ENCODE assay signal across 8 mouse cellular contexts in genomic region chr5:25666108-25666507, GRCm38 (mm10). TPM values are rescaled to one million over a fixed set of nuclear protein-coding genes. Genes with fewer than 3 reads are reported as not detected.
DNase-seq lines count a peak whose midpoint lies in the region; ATAC-seq and TF ChIP-seq lines count a peak whose summit lies in the region.

No protein-coding gene starts in this region.

- TF ChIP-seq CTCF in hindbrain, postnatal 0 days (IDR thresholded peaks at IDR 0.05; ENCODE audit: low read depth) = no peak

- peaks cover 23% of the 10 kb centered on the region for H3K4me1 ChIP-seq in embryonic facial prominence, embryonic 13.5 days
- H3K4me1 ChIP-seq in hindbrain, postnatal 0 days (ENCODE audit: insufficient read depth, low read length) = no peaks in the 10 kb centered on the region
- H3K4me1 ChIP-seq in heart, embryonic 11.5 days (ENCODE audit: control insufficient read depth, insufficient read depth, low read length) = no peaks in the 10 kb centered on the region

- 0 out of 2 replicates have a peak overlapping the region, but pooled peaks have one; percentile 27 for H3K9ac ChIP-seq in embryonic facial prominence, embryonic 13.5 days
- H3K9ac ChIP-seq in hindbrain, postnatal 0 days (replicated peaks; ENCODE audit: low read length) = no peak overlapping the region
- H3K9ac ChIP-seq in heart, embryonic 11.5 days (ENCODE audit: low read depth, low read length) = no peak overlapping the region

- WGBS in embryonic facial prominence, embryonic 13.5 days = 18% methylated on average over 4 of the region's 4 CpGs
- 31% methylated on average over 4 of the region's 4 CpGs for WGBS in hindbrain, postnatal 0 days
- WGBS in heart, embryonic 11.5 days (ENCODE audit: insufficient replicate concordance) = 64% methylated on average over 4 of the region's 4 CpGs

- no peaks in the 10 kb centered on the region for H3K9me3 ChIP-seq in embryonic facial prominence, embryonic 13.5 days
- no peaks in the 10 kb centered on the region for H3K9me3 ChIP-seq in hindbrain, postnatal 0 days (ENCODE audit: low read length)
- H3K9me3 ChIP-seq in heart, embryonic 11.5 days (replicated peaks; ENCODE audit: control insufficient read depth, low read length) = no peaks in the 10 kb centered on the region

- peak overlapping the region; percentile 57 for H3K27ac ChIP-seq in embryonic facial prominence, embryonic 13.5 days
- H3K27ac ChIP-seq in hindbrain, postnatal 0 days = no peak overlapping the region
- H3K27ac ChIP-seq in heart, embryonic 11.5 days (ENCODE audit: low read depth, low read length) = no peak overlapping the region

- H3K4me2 ChIP-seq in embryonic facial prominence, embryonic 13.5 days = peak overlapping the region; percentile 18
- H3K4me2 ChIP-seq in hindbrain, postnatal 0 days (ENCODE audit: low read depth, low read length) = no peak overlapping the region
- H3K4me2 ChIP-seq in heart, embryonic 11.5 days = no peak overlapping the region

- peak; percentile 61 for ATAC-seq in embryonic facial prominence, embryonic 13.5 days (ENCODE audit: insufficient number of reproducible peaks, insufficient read depth, low FRiP score, low TSS enrichment, low read depth)
- 0 out of 2 replicates have a peak, but pooled peaks have one; percentile 18 for ATAC-seq in hindbrain, postnatal 0 days
- ATAC-seq in heart, embryonic 11.5 days (replicated peaks; ENCODE audit: insufficient number of reproducible peaks, low FRiP score, low TSS enrichment) = no peak

- no peak overlapping the region for H3K4me3 ChIP-seq in embryonic facial prominence, embryonic 13.5 days
- no peak overlapping the region for H3K4me3 ChIP-seq in hindbrain, postnatal 0 days (ENCODE audit: low read length)
- H3K4me3 ChIP-seq in heart, embryonic 11.5 days (ENCODE audit: low read depth, low read length) = no peak overlapping the region

- DNase-seq in kidney, adult 11 months = peak; percentile 2
- DNase-seq in kidney, postnatal 25 days = no peak
- DNase-seq in hindbrain, postnatal 0 days (ENCODE audit: low spot score) = peak; percentile 56
- peak; percentile 12 for DNase-seq in mesoderm, embryonic 11.5 days (ENCODE audit: low read depth, low spot score)
- no peak for DNase-seq in thymus, postnatal 14 days
- no peak for DNase-seq in thymus, postnatal 4 days

- no peaks in the 10 kb centered on the region for H3K36me3 ChIP-seq in embryonic facial prominence, embryonic 13.5 days
- no peaks in the 10 kb centered on the region for H3K36me3 ChIP-seq in hindbrain, postnatal 0 days (ENCODE audit: insufficient read depth, low read length)
- H3K36me3 ChIP-seq in heart, embryonic 11.5 days (ENCODE audit: control insufficient read depth, insufficient read depth, low read length) = no peaks in the 10 kb centered on the region

- no peaks in the 10 kb centered on the region for H3K27me3 ChIP-seq in embryonic facial prominence, embryonic 13.5 days
- no peaks in the 10 kb centered on the region for H3K27me3 ChIP-seq in hindbrain, postnatal 0 days (ENCODE audit: insufficient read depth, low read length)
- no peaks in the 10 kb centered on the region for H3K27me3 ChIP-seq in heart, embryonic 11.5 days (ENCODE audit: control insufficient read depth, insufficient read depth, low read length)

RNA-seq across cellular contexts. Expression of gene Xrcc2, which starts 39.5 kb away (rescaled TPM):
- polyA plus RNA-seq in embryonic facial prominence, embryonic 13.5 days (2015; fragmentation: Nextera tagmentation; extraction: Ambion mirVana) = 11.2 and 13.4 TPM in 2 replicates
- 13.4 and 23.2 TPM in 2 replicates for total RNA-seq in hindbrain, postnatal 0 days (2014; rRNA removed)
- polyA plus RNA-seq in hindbrain, postnatal 0 days (2015; fragmentation: Nextera tagmentation; extraction: Ambion mirVana) = 5.5 and 5.7 TPM in 2 replicates
- 10.0 and 11.1 TPM in 2 replicates for polyA plus RNA-seq in heart, embryonic 11.5 days (2014; fragmentation: Nextera tagmentation; extraction: Ambion mirVana)

Comparison
In these comparisons a context has a peak if more than half of its experiments do, and no peak if none do; other contexts are left out.
1. DNase-seq: peak in kidney, adult 11 months (single experiment), hindbrain, postnatal 0 days (single experiment) and mesoderm, embryonic 11.5 days (single experiment); none in kidney, postnatal 25 days (0 of 2), thymus, postnatal 14 days (single experiment) and thymus, postnatal 4 days (single experiment).